Mouse (Mus musculus) liver, adult 2 months (tissue): ENCODE measurements around the gene Gnai1. TPM values are rescaled to one million over a fixed set of nuclear protein-coding genes. Genes with fewer than 3 reads are reported as not detected.

ENCODE experiments used
- DNase-seq: peaks from one replicate; pipeline ENCODE4 v3.0.0-alpha.2; 2011; ENCODE audit warnings: low read depth, low spot score; ENCODE audit errors: extremely low read depth
- H3K27ac ChIP-seq: fragments of 200-500 bp; replicated peaks from 2 replicates; pipeline ENCODE4 v1.5.1; 2012; ENCODE audit warnings: low read depth, mild to moderate bottlenecking, control low read depth, inconsistent platforms, low read length; ENCODE audit not compliant: insufficient read depth
- H3K27me3 ChIP-seq: fragments of 200-500 bp; 2 replicates; pipeline ENCODE4 v1.6.1; 2012; ENCODE audit warnings: mild to moderate bottlenecking, moderate library complexity, low read length, inconsistent platforms; ENCODE audit not compliant: control insufficient read depth, insufficient read depth
- H3K36me3 ChIP-seq: fragments of 200-500 bp; 2 replicates; pipeline ENCODE4 v1.6.1; 2012; ENCODE audit warnings: low read length, inconsistent platforms; ENCODE audit not compliant: control insufficient read depth, insufficient read depth
- H3K4me1 ChIP-seq: fragments of 200-500 bp; 2 replicates; pipeline ENCODE4 v1.6.1; 2011; ENCODE audit warnings: low read length; ENCODE audit not compliant: control insufficient read depth, insufficient read depth
- H3K4me3 ChIP-seq: fragments of 200-500 bp; 2 replicates; pipeline ENCODE4 v1.5.1; 2011; ENCODE audit warnings: low read depth, mild to moderate bottlenecking, control low read depth, low read length, moderate library complexity; ENCODE audit not compliant: insufficient read depth
- H3K79me2 ChIP-seq: fragments of 200-500 bp; 2 replicates; pipeline ENCODE4 v1.6.1; 2012; ENCODE audit warnings: inconsistent platforms, mild to moderate bottlenecking, low read length, moderate library complexity; ENCODE audit not compliant: control insufficient read depth, insufficient read depth
- H3K9ac ChIP-seq: fragments of 200-500 bp; 2 replicates; pipeline ENCODE4 v1.6.1; 2012; ENCODE audit warnings: low read depth, mild to moderate bottlenecking, control low read depth, inconsistent platforms, low read length
- CTCF ChIP-seq: fragments of 200-500 bp; IDR thresholded peaks from 2 replicates; pipeline ENCODE4 v1.5.1; 2011; ENCODE audit warnings: low read depth, low read length, control low read depth
- POLR2A ChIP-seq: fragments of 200-500 bp; IDR thresholded peaks from 2 replicates; pipeline ENCODE4 v1.6.1; 2011; ENCODE audit warnings: low read length, control low read depth; ENCODE audit not compliant: insufficient read depth; ENCODE audit errors: extremely low read depth
- WGBS: fragments of 180-500 bp; shearing (Covaris S2); methylation state at CpG from one replicate; pipeline ENCODE4 v1.1.7; 2018; 5-methylcytosine and 5-hydroxymethylcytosine counted together
- polyA plus RNA-seq: library from polyadenylated mRNA; depleted of rRNA; stranded (reverse); fragments of >200 nt; gene quantifications from 2 replicates; pipeline ENCODE4 v1.2.3, GENCODE M21; 2012
- total RNA-seq: library from RNA; depleted of rRNA; stranded (reverse); fragments of >200 nt; gene quantifications from 2 replicates; pipeline ENCODE4 v1.2.3, GENCODE M21; 2014

Gnai1 gene
- total and polyA plus RNA-seq, 2 experiments, result 0.12 to 0.55 TPM

DNA sequence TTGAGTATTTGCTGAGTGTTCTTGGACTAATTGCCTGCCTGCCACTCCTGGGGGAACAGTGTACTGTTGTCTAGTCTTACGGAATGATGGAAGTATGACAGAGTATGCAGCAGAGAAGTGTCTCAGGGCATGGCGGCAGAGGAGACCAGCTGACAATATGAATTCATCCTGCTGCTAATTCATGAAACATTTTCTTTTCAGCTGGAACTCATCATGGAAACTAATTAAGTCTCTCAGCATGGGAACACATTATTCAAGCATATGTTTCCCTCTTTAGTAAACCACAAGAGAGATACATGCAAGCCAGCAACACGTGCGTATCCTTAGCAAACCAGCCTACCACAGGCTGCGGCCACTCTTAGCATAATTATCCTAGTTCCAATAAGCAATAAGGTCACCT lies 67.4 kb downstream of the Gnai1 start:
- no peak for DNase-seq
- H3K36me3 ChIP-seq, result no peaks in the 10 kb centered on the region
- no peak overlapping the region for H3K4me3 ChIP-seq

DNA sequence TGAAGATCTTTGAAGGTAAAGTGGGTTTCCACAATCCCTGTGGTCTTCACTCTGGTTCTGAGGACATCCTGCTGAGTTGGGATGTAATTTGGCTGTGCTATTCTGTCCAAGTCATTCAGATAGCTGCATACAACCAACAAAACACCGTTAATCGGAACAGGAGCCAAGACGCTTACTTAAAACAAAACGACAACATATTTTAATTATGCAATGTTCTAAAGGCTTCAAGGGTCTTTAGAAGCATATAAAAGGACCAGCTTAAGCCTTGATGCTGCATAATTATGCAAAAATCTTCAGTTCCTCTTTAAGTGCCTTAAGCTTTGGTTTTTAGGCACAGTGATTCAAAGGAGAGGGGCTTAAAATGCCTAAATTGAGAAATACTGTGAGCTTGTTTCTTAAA lies 70.6 kb downstream of the Gnai1 start:
- 83% methylated on average over 4 of the region's 4 CpGs for WGBS
- no peak overlapping the region for H3K27ac ChIP-seq
- H3K9ac ChIP-seq, result no peak overlapping the region
- H3K4me1 ChIP-seq, result no peaks in the 10 kb centered on the region
- DNase-seq, result no peak
- no peak overlapping the region for H3K4me3 ChIP-seq
- no peaks in the 10 kb centered on the region for H3K27me3 ChIP-seq
- H3K79me2 ChIP-seq, result no peaks in the 10 kb centered on the region
- TF ChIP-seq CTCF, result no peak
- TF ChIP-seq POLR2A, result no peak
- H3K36me3 ChIP-seq, result no peaks in the 10 kb centered on the region

More for the DNA sequence above, 67.4 kb downstream of the Gnai1 start:
- Histone ChIP-seq H3K9ac (no peak overlapping the region), H3K4me1 (no peaks in the 10 kb centered on the region), H3K27me3 (no peaks in the 10 kb centered on the region), H3K27ac (no peak overlapping the region), H3K79me2 (no peaks in the 10 kb centered on the region)
- no peak for TF ChIP-seq CTCF
- TF ChIP-seq POLR2A, result no peak
- 93% methylated on average over 5 of the region's 5 CpGs for WGBS

DNA sequence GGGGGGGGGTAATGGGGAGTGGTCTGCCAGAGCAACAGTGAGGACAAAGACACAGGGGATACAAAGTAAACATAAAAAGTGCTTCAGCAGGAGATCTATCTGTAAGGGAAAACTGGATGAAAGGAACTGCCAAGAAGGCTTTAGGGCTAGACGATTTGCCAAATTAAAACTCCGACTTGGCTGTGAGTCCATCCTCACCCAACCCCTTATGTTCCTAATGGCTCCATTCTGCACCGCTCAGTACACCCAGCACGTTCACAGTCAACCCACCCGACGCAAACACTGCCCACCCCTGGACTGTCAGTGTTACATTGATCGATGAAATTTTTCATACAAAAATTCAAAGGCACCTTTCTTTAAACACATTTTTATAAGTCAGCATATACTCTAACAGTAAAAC lies 71.5 kb downstream of the Gnai1 start:
- Histone ChIP-seq H3K79me2 (no peaks in the 10 kb centered on the region), H3K27ac (no peak overlapping the region), H3K4me3 (no peak overlapping the region), H3K4me1 (no peaks in the 10 kb centered on the region), H3K36me3 (no peaks in the 10 kb centered on the region), H3K9ac (no peak overlapping the region), H3K27me3 (no peaks in the 10 kb centered on the region)
- DNase-seq, result no peak
- TF ChIP-seq POLR2A, result no peak
- no peak for TF ChIP-seq CTCF
- WGBS, result 94% methylated on average over 7 of the region's 7 CpGs

DNA sequence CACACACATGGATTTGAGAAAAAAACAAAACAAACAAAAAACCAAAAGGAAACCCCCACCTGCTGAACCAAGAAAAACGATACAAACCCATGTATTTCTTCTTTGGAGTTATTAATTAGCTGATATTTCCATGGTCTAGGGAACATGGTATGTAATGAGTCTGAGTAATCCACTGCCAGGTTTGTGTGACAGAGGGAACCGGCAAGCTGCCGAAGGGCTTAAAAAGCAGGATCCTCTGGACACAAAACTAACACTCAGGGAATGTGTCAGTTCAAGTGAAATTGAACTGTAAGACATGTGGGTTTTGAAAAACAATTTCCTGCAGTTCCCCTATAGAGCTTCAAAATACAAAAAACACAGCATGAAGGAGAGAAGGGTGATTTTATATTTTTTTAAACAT lies 72.1 kb downstream of the Gnai1 start:
- Histone ChIP-seq H3K27ac (no peak overlapping the region), H3K4me1 (no peaks in the 10 kb centered on the region), H3K79me2 (no peaks in the 10 kb centered on the region), H3K9ac (no peak overlapping the region), H3K4me3 (no peak overlapping the region), H3K36me3 (no peaks in the 10 kb centered on the region), H3K27me3 (no peaks in the 10 kb centered on the region)
- WGBS, result 83% methylated on average over 3 of the region's 3 CpGs
- TF ChIP-seq CTCF, result no peak
- no peak for TF ChIP-seq POLR2A
- DNase-seq, result no peak

DNA sequence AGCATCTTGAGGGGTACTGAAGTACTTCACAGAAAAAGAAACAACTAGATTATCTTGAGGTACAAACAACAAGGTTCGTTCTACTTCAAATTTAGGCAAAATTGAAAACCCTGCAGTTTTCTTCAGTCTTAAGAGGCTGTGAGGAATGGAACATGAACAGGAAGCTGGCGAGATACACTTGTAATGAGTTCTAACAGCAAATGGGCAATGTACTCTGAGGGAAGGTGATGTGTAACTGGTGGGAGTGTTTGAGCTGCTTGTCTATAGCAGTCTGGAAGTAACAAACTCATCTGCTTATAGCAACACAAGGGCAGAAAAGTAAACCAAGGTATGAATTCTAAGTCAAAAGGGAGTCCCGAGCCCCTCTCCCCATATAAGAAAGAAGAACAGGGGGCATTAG lies 78.1 kb downstream of the Gnai1 start:
- DNase-seq, result no peak
- Histone ChIP-seq H3K4me1 (no peaks in the 10 kb centered on the region), H3K27me3 (no peaks in the 10 kb centered on the region), H3K4me3 (no peak overlapping the region), H3K36me3 (no peaks in the 10 kb centered on the region), H3K9ac (no peak overlapping the region), H3K79me2 (no peaks in the 10 kb centered on the region), H3K27ac (no peak overlapping the region)
- TF ChIP-seq CTCF, result no peak
- no peak for TF ChIP-seq POLR2A
- 83% methylated on average over 3 of the region's 3 CpGs for WGBS

DNA sequence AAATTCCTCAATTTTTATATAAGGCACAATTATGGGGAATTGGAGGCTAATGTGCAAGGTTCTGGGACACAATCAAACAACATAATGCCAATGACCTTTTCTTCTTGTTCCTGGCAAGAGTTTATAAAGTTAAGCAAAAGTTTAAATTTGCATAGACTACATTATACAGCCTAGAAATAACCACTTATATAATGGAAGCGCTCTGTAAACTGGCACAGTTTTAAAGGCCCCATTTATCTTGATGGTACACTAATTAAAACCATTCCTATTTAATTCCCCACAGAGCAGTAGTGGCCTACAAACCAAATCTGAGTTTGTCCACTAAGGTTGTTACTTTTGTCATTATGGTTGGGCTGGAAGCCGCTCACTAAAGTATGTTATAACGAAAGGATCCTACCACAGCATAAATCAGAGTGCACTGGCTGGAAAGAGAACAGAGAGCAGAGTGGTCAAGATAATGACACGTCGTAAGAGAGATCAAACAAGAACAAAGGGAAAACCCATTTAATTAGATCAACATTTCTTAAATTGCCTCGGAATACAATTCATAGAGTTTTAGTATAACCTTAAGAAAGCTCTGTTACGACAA lies 85.7 kb downstream of the Gnai1 start:
- Histone ChIP-seq H3K9ac (no peak overlapping the region), H3K4me3 (no peak overlapping the region), H3K79me2 (no peaks in the 10 kb centered on the region), H3K27ac (no peak overlapping the region), H3K4me1 (no peaks in the 10 kb centered on the region), H3K36me3 (no peaks in the 10 kb centered on the region), H3K27me3 (no peaks in the 10 kb centered on the region)
- DNase-seq, result no peak
- TF ChIP-seq CTCF, result no peak
- TF ChIP-seq POLR2A, result no peak
- WGBS, result 91% methylated on average over 7 of the region's 7 CpGs
